Mouse (Mus musculus) brown adipose tissue, adult 24 weeks (tissue): ENCODE results near the gene Arpc1a. TPM values are rescaled to one million over a fixed set of nuclear protein-coding genes. Genes with fewer than 3 reads are reported as not detected.
"Not testable (repeated sequence)": the region's sequence is repeated elsewhere in the genome, so short reads cannot be mapped to it uniquely, and the experiment has no call there.

Experiments
- H3K27ac ChIP-seq: fragments of 200-500 bp; replicated peaks from 2 replicates; pipeline ENCODE4 v1.5.1; 2012; ENCODE audit warnings: low read depth, mild to moderate bottlenecking, low read length
- H3K4me1 ChIP-seq: fragments of 200-500 bp; 2 replicates; pipeline ENCODE4 v1.6.1; 2012; ENCODE audit warnings: low read length, mixed read lengths; ENCODE audit not compliant: control insufficient read depth, insufficient read depth, insufficient read length
- H3K4me3 ChIP-seq: fragments of 200-500 bp; 2 replicates; pipeline ENCODE4 v1.5.1; 2012; ENCODE audit warnings: low read depth, mild to moderate bottlenecking, low read length, moderate library complexity; ENCODE audit not compliant: insufficient read depth
- polyA plus RNA-seq: library from polyadenylated mRNA; stranded (reverse); fragments of >200 nt; gene quantifications from 2 replicates; pipeline ENCODE4 v1.2.4, GENCODE M21; 2012; ENCODE audit not compliant: missing spikeins, insufficient read depth, insufficient read length

The Arpc1a gene
- 91.1 and 112 TPM in 2 replicates for polyA plus RNA-seq

- peak within 1 kb of the TSS; percentile 97 for H3K4me3 ChIP-seq
- peak within 1 kb of the TSS; percentile 69 for H3K27ac ChIP-seq
- H3K4me1 ChIP-seq = 0 out of 2 replicates have a peak, but pooled peaks cover 9% of the 10 kb centered on the region
Observed at GRCm38 (mm10) chr5:145083632-145084451, at the start of gene Arpc1a, which contains the start of gene Kpna7. Arpc1a (plus strand) TSS chr5:145083830. Kpna7 (minus strand) TSS chr5:145084030.

- H3K4me1 ChIP-seq = no peaks in the 10 kb centered on the region; the same call in 1 of the 2 replicates
- no peak overlapping the region for H3K4me3 ChIP-seq
- H3K27ac ChIP-seq = no peak overlapping the region
Observed at GRCm38 (mm10) chr5:145041628-145042027, 42.0 kb upstream of the Arpc1a start.

GRCm38 (mm10) chr5:145042690-145043089, 40.9 kb upstream of the Arpc1a start, which contains the start of gene 1700018F24Rik:
1700018F24Rik (plus strand) TSS chr5:145042990.
- not testable (repeated sequence) for H3K27ac ChIP-seq, H3K4me1 ChIP-seq, H3K4me3 ChIP-seq

GRCm38 (mm10) chr5:145054187-145054586, 29.4 kb upstream of the Arpc1a start:
- H3K4me1 ChIP-seq, H3K27ac ChIP-seq, H3K4me3 ChIP-seq: not testable (repeated sequence)

- H3K27ac ChIP-seq = no peak overlapping the region
- no peak overlapping the region for H3K4me3 ChIP-seq
- H3K4me1 ChIP-seq = no peaks in the 10 kb centered on the region
Observed at GRCm38 (mm10) chr5:145057907-145058306, 25.7 kb upstream of the Arpc1a start.

- no peak overlapping the region for H3K4me3 ChIP-seq
- H3K27ac ChIP-seq = no peak overlapping the region
- H3K4me1 ChIP-seq = no peaks in the 10 kb centered on the region
Observed at GRCm38 (mm10) chr5:145058722-145059121, 24.9 kb upstream of the Arpc1a start.

GRCm38 (mm10) chr5:145059524-145059923, 24.1 kb upstream of the Arpc1a start:
- Histone ChIP-seq H3K4me3 (no peak overlapping the region), H3K27ac (no peak overlapping the region), H3K4me1 (no peaks in the 10 kb centered on the region)

GRCm38 (mm10) chr5:145064765-145065340, 18.8 kb upstream of the Arpc1a start:
- no peak overlapping the region for H3K27ac ChIP-seq
- H3K4me1 ChIP-seq = no peaks in the 10 kb centered on the region
- no peak overlapping the region for H3K4me3 ChIP-seq

GRCm38 (mm10) chr5:145068863-145069262, 14.8 kb upstream of the Arpc1a start:
- no peaks in the 10 kb centered on the region for H3K4me1 ChIP-seq
- H3K27ac ChIP-seq = no peak overlapping the region

GRCm38 (mm10) chr5:145069707-145070106, 13.9 kb upstream of the Arpc1a start:
- H3K4me3 ChIP-seq = no peak overlapping the region
- H3K27ac ChIP-seq = no peak overlapping the region
- no peaks in the 10 kb centered on the region for H3K4me1 ChIP-seq

More at GRCm38 (mm10) chr5:145068863-145069262, 14.8 kb upstream of the Arpc1a start:
- H3K4me3 ChIP-seq = no peak overlapping the region

- no peak overlapping the region for H3K4me3 ChIP-seq
- no peak overlapping the region for H3K27ac ChIP-seq
- no peaks in the 10 kb centered on the region for H3K4me1 ChIP-seq
Observed at GRCm38 (mm10) chr5:145071342-145071741, 12.3 kb upstream of the Arpc1a start.

- H3K4me3 ChIP-seq = no peak overlapping the region
- H3K27ac ChIP-seq = no peak overlapping the region
- no peaks in the 10 kb centered on the region for H3K4me1 ChIP-seq
Observed at GRCm38 (mm10) chr5:145075081-145075480, 8.5 kb upstream of the Arpc1a start.

GRCm38 (mm10) chr5:145081866-145082613, 1.6 kb upstream of the Arpc1a start:
- no peak overlapping the region for H3K27ac ChIP-seq
- H3K4me3 ChIP-seq = no peak overlapping the region

GRCm38 (mm10) chr5:145083201-145083600, 429 bp upstream of the Arpc1a start:
- H3K27ac ChIP-seq, H3K4me1 ChIP-seq: not testable (repeated sequence)
- peak overlapping the region; percentile 64 for H3K4me3 ChIP-seq

More at GRCm38 (mm10) chr5:145081866-145082613, 1.6 kb upstream of the Arpc1a start:
- 0 out of 2 replicates have a peak, but pooled peaks cover 9% of the 10 kb centered on the region for H3K4me1 ChIP-seq

GRCm38 (mm10) chr5:145084822-145085221, 1.2 kb downstream of the Arpc1a start:
- H3K4me1 ChIP-seq = 0 out of 2 replicates have a peak, but pooled peaks cover 9% of the 10 kb centered on the region
- peak overlapping the region; percentile 97 for H3K4me3 ChIP-seq
- no peak overlapping the region for H3K27ac ChIP-seq
